10 mouse cellular contexts compared by ENCODE assay signal in genomic region chrX:139808085-139808484, GRCm38 (mm10). TPM values are rescaled to one million over a fixed set of nuclear protein-coding genes. Genes with fewer than 3 reads are reported as not detected.
DNase-seq lines count a peak whose midpoint lies in the region; ATAC-seq and TF ChIP-seq lines count a peak whose summit lies in the region.
"Had no signal": no experiment of that assay in that cellular context is flagged by ENCODE, and none has a peak within 500 bp of the region (broad histone marks: within the 10 kb centered on the region; RNA-seq: fewer than 3 reads in every experiment).

No protein-coding gene starts in this region.

- TF ChIP-seq EP300 in liver, postnatal 0 days (IDR thresholded peaks at IDR 0.05; ENCODE audit: low read depth): no peak

- WGBS in liver, postnatal 0 days (ENCODE audit: insufficient replicate concordance): 55% methylated on average over 4 of the region's 4 CpGs
- WGBS in liver, embryonic 11.5 days: 64% methylated on average over 4 of the region's 4 CpGs
- 49% methylated on average over 4 of the region's 4 CpGs for WGBS in intestine, embryonic 16.5 days
- WGBS in midbrain, embryonic 14.5 days: 41% methylated on average over 4 of the region's 4 CpGs

- H3K4me1 ChIP-seq in liver, postnatal 0 days (ENCODE audit: insufficient read depth): peaks cover 4% of the 10 kb centered on the region; the same call in 1 of the 2 replicates
- 0 out of 2 replicates have a peak, but pooled peaks cover 3% of the 10 kb centered on the region for H3K4me1 ChIP-seq in liver, embryonic 11.5 days (replicated peaks; ENCODE audit: control insufficient read depth, insufficient read depth, low read length)
- no peaks in the 10 kb centered on the region for H3K4me1 ChIP-seq in intestine, embryonic 16.5 days (ENCODE audit: control insufficient read depth, insufficient read depth, low read length)
- no peaks in the 10 kb centered on the region for H3K4me1 ChIP-seq in midbrain, embryonic 14.5 days (ENCODE audit: control insufficient read depth, insufficient read depth, low read length)

- no peaks in the 10 kb centered on the region for H3K9me3 ChIP-seq in liver, postnatal 0 days (ENCODE audit: low read length)
- H3K9me3 ChIP-seq in liver, embryonic 11.5 days (ENCODE audit: control insufficient read depth, low read length): no peaks in the 10 kb centered on the region
- H3K9me3 ChIP-seq in intestine, embryonic 16.5 days (ENCODE audit: control insufficient read depth, low read length): no peaks in the 10 kb centered on the region
- no peaks in the 10 kb centered on the region for H3K9me3 ChIP-seq in midbrain, embryonic 14.5 days (ENCODE audit: control insufficient read depth, low read length)

- peak overlapping the region; percentile 64 for H3K27ac ChIP-seq in liver, postnatal 0 days (ENCODE audit: low read depth)
- H3K27ac ChIP-seq in liver, embryonic 11.5 days (ENCODE audit: low read depth, low read length): no peak overlapping the region
- H3K27ac ChIP-seq in intestine, embryonic 16.5 days (ENCODE audit: low read length): peak overlapping the region; percentile 81
- H3K27ac ChIP-seq in midbrain, embryonic 14.5 days (replicated peaks; ENCODE audit: low read depth, low read length): no peak overlapping the region

- no peaks in the 10 kb centered on the region for H3K36me3 ChIP-seq in liver, postnatal 0 days (replicated peaks; ENCODE audit: insufficient read depth, low read length)
- H3K36me3 ChIP-seq in liver, embryonic 11.5 days (ENCODE audit: control insufficient read depth, insufficient read depth, low read length): no peaks in the 10 kb centered on the region
- H3K36me3 ChIP-seq in intestine, embryonic 16.5 days (ENCODE audit: control insufficient read depth, insufficient read depth, low read length): no peaks in the 10 kb centered on the region
- H3K36me3 ChIP-seq in midbrain, embryonic 14.5 days (ENCODE audit: control insufficient read depth, insufficient read depth, low read length): no peaks in the 10 kb centered on the region

- peak; percentile 19 for DNase-seq in liver, postnatal 0 days
- no peak for DNase-seq in liver, embryonic 11.5 days (ENCODE audit: low spot score)
- DNase-seq in cerebellum, adult 8-10 months: peak; percentile 42
- DNase-seq in midbrain, embryonic 14.5 days: peak; percentile 11

- H3K9ac ChIP-seq in liver, postnatal 0 days (replicated peaks): no peak overlapping the region
- H3K9ac ChIP-seq in liver, embryonic 11.5 days (ENCODE audit: low read depth, low read length): no peak overlapping the region
- H3K9ac ChIP-seq in intestine, embryonic 16.5 days (ENCODE audit: low read depth, low read length): no peak overlapping the region
- no peak overlapping the region for H3K9ac ChIP-seq in midbrain, embryonic 14.5 days (replicated peaks; ENCODE audit: low read length)

- no peak overlapping the region for H3K4me2 ChIP-seq in liver, postnatal 0 days (ENCODE audit: low read depth, low read length)
- H3K4me2 ChIP-seq in liver, embryonic 11.5 days: no peak overlapping the region
- 0 out of 2 replicates have a peak overlapping the region, but pooled peaks have one; percentile 17 for H3K4me2 ChIP-seq in intestine, embryonic 16.5 days (ENCODE audit: low read depth, low read length)
- no peak overlapping the region for H3K4me2 ChIP-seq in midbrain, embryonic 14.5 days (ENCODE audit: low read length)

- no peak overlapping the region for H3K4me3 ChIP-seq in liver, postnatal 0 days (ENCODE audit: low read depth, low read length)
- no peak overlapping the region for H3K4me3 ChIP-seq in liver, embryonic 11.5 days (ENCODE audit: low read depth, low read length)
- H3K4me3 ChIP-seq in intestine, embryonic 16.5 days (ENCODE audit: low read length): no peak overlapping the region
- H3K4me3 ChIP-seq in midbrain, embryonic 14.5 days (replicated peaks; ENCODE audit: low read depth, low read length): no peak overlapping the region

- ATAC-seq in liver, postnatal 0 days: peak; percentile 80
- ATAC-seq in liver, embryonic 11.5 days (replicated peaks; ENCODE audit: low FRiP score): no peak
- ATAC-seq in intestine, embryonic 16.5 days: peak; percentile 82
- ATAC-seq in midbrain, embryonic 14.5 days (ENCODE audit: low FRiP score, low TSS enrichment): no peak
- no peak for ATAC-seq in erythroid progenitor cell, adult 5-6 weeks (replicated peaks; ENCODE audit: low FRiP score, poor library complexity, severe bottlenecking)
- ATAC-seq in megakaryocyte, adult 5-6 weeks (ENCODE audit: poor library complexity, severe bottlenecking): no peak
- ATAC-seq in frontal cortex, adult (ENCODE audit: low TSS enrichment): no peak

- TF ChIP-seq CTCF in liver, postnatal 0 days (IDR thresholded peaks at IDR 0.05; ENCODE audit: low read depth): no peak

- no peaks in the 10 kb centered on the region for H3K27me3 ChIP-seq in liver, postnatal 0 days (ENCODE audit: insufficient read depth, low read length)
- no peaks in the 10 kb centered on the region; the same call in none of the 2 replicates for H3K27me3 ChIP-seq in liver, embryonic 11.5 days (replicated peaks; ENCODE audit: control insufficient read depth, insufficient read depth, low read length)
- H3K27me3 ChIP-seq in intestine, embryonic 16.5 days (replicated peaks; ENCODE audit: control insufficient read depth, insufficient read depth, low read length): no peaks in the 10 kb centered on the region
- H3K27me3 ChIP-seq in midbrain, embryonic 14.5 days (ENCODE audit: control insufficient read depth, insufficient read depth, low read length): no peaks in the 10 kb centered on the region; the same call in none of the 2 replicates

RNA-seq across cellular contexts. Expression of gene Cldn2, which starts 7.5 kb away (rescaled TPM):
- 8.1 and 8.4 TPM in 2 replicates for polyA plus RNA-seq in liver, postnatal 0 days (2015; fragmentation: Nextera tagmentation; extraction: Ambion mirVana)
- 0.11 and 0.23 TPM in 2 replicates for polyA plus RNA-seq in liver, embryonic 11.5 days (2014; fragmentation: Nextera tagmentation; extraction: Ambion mirVana)
- 88.3 and 108 TPM in 2 replicates for polyA plus RNA-seq in intestine, embryonic 16.5 days (2015; fragmentation: Nextera tagmentation; extraction: Ambion mirVana)
- 0.09 and 0.20 TPM in 2 replicates for polyA plus RNA-seq in midbrain, embryonic 14.5 days (2014; fragmentation: Nextera tagmentation; extraction: Ambion mirVana)
- not detected in 2 replicates for total RNA-seq in erythroid progenitor cell, adult 5-6 weeks (2015; ENCODE audit: low replicate concordance)
- not detected in 2 replicates for total RNA-seq in erythroid progenitor cell, adult 5-6 weeks (2017; ENCODE audit: low replicate concordance)
- total RNA-seq in megakaryocyte, adult 5-6 weeks (2015): not detected in 2 replicates
- total RNA-seq in megakaryocyte, adult 5-6 weeks (2017): not detected in 2 replicates
- total RNA-seq: neutrophil, adult 5-6 weeks had no signal

RNA-seq across cellular contexts. Expression of gene Ripply1, which starts 25.9 kb away (rescaled TPM):
- polyA plus RNA-seq in liver, postnatal 0 days (2015; fragmentation: Nextera tagmentation; extraction: Ambion mirVana): not detected in 2 replicates
- polyA plus RNA-seq in liver, embryonic 11.5 days (2014; fragmentation: Nextera tagmentation; extraction: Ambion mirVana): not detected in 2 replicates
- polyA plus RNA-seq in intestine, embryonic 16.5 days (2015; fragmentation: Nextera tagmentation; extraction: Ambion mirVana): not detected in 2 replicates
- polyA plus RNA-seq in midbrain, embryonic 14.5 days (2014; fragmentation: Nextera tagmentation; extraction: Ambion mirVana): not detected in 2 replicates
- total RNA-seq in erythroid progenitor cell, adult 5-6 weeks (2015; ENCODE audit: low replicate concordance): 1.3 TPM in 1 of 2 replicates, not detected in the other
- not detected in 2 replicates for total RNA-seq in erythroid progenitor cell, adult 5-6 weeks (2017; ENCODE audit: low replicate concordance)
- total RNA-seq in megakaryocyte, adult 5-6 weeks (2015): not detected in 2 replicates
- not detected in 2 replicates for total RNA-seq in megakaryocyte, adult 5-6 weeks (2017)
- total RNA-seq: left cerebral cortex, postnatal 14 days; neutrophil, adult 5-6 weeks had no signal

Comparison
In these comparisons a context has a peak if more than half of its experiments do, and no peak if none do; other contexts are left out.
1. ATAC-seq: peak in liver, postnatal 0 days (single experiment) and intestine, embryonic 16.5 days (single experiment); none in liver, embryonic 11.5 days (single experiment), midbrain, embryonic 14.5 days (single experiment), erythroid progenitor cell, adult 5-6 weeks (single experiment), megakaryocyte, adult 5-6 weeks (single experiment) and frontal cortex, adult (single experiment).
2. H3K27ac ChIP-seq: peak in liver, postnatal 0 days (single experiment) and intestine, embryonic 16.5 days (single experiment); none in liver, embryonic 11.5 days (single experiment) and midbrain, embryonic 14.5 days (single experiment).